Mouse (Mus musculus): ENCODE measurements around the gene Gpr180. TPM values are rescaled to one million over a fixed set of nuclear protein-coding genes. Genes with fewer than 3 reads are reported as not detected.

The Gpr180 gene
- polyA plus RNA-seq, 1 experiment, result 26.5 TPM

DNA sequence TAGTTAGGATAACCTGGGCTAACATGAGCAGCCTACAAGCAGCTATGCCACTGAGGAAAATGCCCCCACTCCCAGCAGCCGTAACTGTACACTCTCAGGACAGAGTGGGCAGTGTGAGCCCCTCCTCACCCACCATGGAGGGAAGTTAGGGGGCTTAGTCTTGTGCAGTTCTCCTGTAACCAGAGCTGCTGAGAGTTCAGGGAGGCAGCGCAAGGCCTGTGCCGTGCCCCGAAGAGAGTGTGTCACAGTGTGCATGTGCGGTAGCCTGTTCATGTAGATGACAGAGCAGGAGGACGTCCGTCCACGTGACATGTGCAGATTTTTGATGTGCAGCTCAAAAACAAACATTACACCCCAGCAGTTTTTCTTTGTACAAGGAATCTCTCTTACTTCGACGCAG, 19.8 kb downstream of the Gpr180 start:
- DNase-seq (ENCODE audit: low read depth), result no peak
- TF ChIP-seq POLR2A (IDR thresholded peaks at IDR 0.05; ENCODE audit: borderline replicate concordance, extremely low read depth, insufficient read depth, insufficient read length, poor library complexity, severe bottlenecking) (no peak), CTCF (IDR thresholded peaks at IDR 0.05; ENCODE audit: borderline replicate concordance, extremely low read depth, insufficient read depth, insufficient read length) (no peak)

DNA sequence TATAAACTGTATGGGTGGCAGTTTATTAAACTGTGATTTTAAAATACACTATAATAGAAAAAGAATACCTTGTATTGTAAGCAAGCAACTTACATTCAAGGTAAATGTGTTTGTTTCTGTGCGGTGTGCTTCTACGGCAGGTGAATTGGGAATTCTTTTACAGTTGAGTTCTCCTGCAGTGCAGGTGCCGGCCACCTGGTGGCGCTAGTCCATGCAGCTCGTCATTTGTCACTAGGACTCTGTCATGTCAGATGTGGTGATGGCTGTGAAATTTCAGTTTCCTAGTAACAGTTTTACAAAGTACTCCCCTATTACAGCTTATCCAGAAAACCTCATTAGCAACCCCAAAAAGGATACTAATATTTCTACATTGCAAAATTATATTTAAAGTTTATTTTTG, 20.2 kb downstream of the Gpr180 start:
- DNase-seq (ENCODE audit: low read depth), result peak; percentile 64
- TF ChIP-seq CTCF (IDR thresholded peaks at IDR 0.05; ENCODE audit: borderline replicate concordance, extremely low read depth, insufficient read depth, insufficient read length) (peak; percentile 94), POLR2A (IDR thresholded peaks at IDR 0.05; ENCODE audit: borderline replicate concordance, extremely low read depth, insufficient read depth, insufficient read length, poor library complexity, severe bottlenecking) (no peak)

DNA sequence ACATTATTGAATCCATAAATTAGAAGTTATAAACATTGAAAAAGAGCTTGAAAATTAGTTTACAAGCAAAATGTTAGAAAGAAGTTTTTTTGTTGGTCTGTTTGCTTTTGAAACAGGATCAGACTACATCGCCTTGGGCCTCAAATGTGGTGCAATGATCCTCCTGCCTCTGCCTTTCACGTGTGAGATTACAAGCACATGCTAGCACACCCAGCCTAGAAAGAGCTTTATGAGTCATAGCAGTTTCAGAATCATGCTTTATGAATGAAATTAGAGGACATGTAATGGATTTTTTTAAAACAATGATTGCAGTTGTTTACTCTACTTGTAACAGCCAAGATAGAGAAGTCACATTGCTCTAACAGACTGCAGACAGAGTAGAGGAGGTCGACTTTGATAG, 24.8 kb downstream of the Gpr180 start:
- no peak for DNase-seq (ENCODE audit: low read depth)
- TF ChIP-seq CTCF (IDR thresholded peaks at IDR 0.05; ENCODE audit: borderline replicate concordance, extremely low read depth, insufficient read depth, insufficient read length) (no peak), POLR2A (IDR thresholded peaks at IDR 0.05; ENCODE audit: borderline replicate concordance, extremely low read depth, insufficient read depth, insufficient read length, poor library complexity, severe bottlenecking) (no peak)

DNA sequence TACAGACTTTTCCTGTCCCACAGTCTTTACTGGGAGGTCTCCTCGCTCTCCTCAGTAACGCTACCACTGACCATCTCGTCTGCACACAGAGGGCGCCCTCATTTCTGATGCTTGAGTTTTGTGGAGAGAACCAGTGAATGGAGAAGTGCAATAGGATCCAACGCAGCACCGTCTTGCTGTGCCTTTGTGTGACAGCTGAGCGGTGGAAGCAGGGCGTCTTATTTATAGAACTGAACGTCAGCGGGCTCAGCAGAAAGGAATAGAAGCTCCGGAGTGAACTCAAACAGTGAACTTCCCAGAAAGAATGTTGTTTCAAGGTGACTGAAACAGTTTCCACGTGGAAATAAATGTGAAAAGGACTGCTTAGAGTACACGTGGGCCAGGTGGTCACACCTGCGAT, 25.7 kb downstream of the Gpr180 start:
- peak; percentile 35 for DNase-seq (ENCODE audit: low read depth)
- TF ChIP-seq CTCF (IDR thresholded peaks at IDR 0.05; ENCODE audit: borderline replicate concordance, extremely low read depth, insufficient read depth, insufficient read length), result no peak
- no peak for TF ChIP-seq POLR2A (IDR thresholded peaks at IDR 0.05; ENCODE audit: borderline replicate concordance, extremely low read depth, insufficient read depth, insufficient read length, poor library complexity, severe bottlenecking)

DNA sequence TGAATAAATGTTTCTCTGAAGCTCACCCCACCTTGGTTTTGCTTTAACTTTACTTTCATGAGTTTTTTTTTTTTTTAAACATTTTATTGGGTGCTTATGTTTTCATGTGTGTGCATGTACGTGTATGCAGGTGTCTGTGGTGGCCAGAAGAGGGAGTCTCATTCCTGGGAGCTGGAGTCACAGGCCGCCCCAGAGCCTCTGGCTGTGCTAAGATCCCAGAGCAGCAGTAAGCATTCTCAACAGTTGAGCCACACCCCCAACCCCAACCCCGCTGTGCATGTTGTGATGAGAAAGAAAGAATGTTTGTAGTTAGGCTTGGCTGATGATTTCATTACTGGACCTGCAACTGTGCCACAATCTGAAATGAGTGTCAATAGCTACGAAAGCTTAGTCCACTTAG, 31.8 kb downstream of the Gpr180 start:
- DNase-seq (ENCODE audit: low read depth), result no peak

DNA sequence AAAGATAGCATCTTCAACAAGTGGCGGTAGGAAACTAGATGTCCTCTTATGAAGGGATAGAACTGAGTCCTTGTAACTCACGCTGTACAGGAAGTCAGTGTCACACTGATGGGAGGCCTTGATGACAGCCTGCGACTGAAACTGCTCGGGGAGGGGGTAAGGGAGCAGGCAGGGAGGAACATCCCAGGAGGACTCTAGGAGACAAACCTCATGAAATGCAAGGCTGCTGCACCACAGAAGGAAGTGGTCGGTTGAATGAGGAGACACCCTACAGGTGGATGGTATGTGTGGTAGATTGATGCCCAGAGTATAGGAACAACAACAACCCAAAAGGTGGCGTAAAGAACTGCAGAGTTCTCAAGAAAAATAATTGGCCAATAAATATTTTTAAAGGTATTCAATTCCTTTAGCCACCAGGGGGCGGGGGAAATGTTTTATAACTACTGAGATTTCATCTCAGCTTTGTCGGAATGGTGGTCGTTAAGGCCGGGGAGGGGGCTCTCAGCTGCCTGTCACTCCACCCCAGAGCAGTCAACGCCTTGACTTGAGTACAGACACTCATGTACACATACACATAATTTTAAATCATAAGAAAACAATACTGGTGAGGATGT, 36.7 kb downstream of the Gpr180 start:
- TF ChIP-seq CTCF (IDR thresholded peaks at IDR 0.05; ENCODE audit: borderline replicate concordance, extremely low read depth, insufficient read depth, insufficient read length), result no peak
- no peak for TF ChIP-seq POLR2A (IDR thresholded peaks at IDR 0.05; ENCODE audit: borderline replicate concordance, extremely low read depth, insufficient read depth, insufficient read length, poor library complexity, severe bottlenecking)
- DNase-seq (ENCODE audit: low read depth), result no peak

More for the DNA sequence above, 31.8 kb downstream of the Gpr180 start:
- no peak for TF ChIP-seq POLR2A (IDR thresholded peaks at IDR 0.05; ENCODE audit: borderline replicate concordance, extremely low read depth, insufficient read depth, insufficient read length, poor library complexity, severe bottlenecking)
- TF ChIP-seq CTCF (IDR thresholded peaks at IDR 0.05; ENCODE audit: borderline replicate concordance, extremely low read depth, insufficient read depth, insufficient read length), result no peak

DNA sequence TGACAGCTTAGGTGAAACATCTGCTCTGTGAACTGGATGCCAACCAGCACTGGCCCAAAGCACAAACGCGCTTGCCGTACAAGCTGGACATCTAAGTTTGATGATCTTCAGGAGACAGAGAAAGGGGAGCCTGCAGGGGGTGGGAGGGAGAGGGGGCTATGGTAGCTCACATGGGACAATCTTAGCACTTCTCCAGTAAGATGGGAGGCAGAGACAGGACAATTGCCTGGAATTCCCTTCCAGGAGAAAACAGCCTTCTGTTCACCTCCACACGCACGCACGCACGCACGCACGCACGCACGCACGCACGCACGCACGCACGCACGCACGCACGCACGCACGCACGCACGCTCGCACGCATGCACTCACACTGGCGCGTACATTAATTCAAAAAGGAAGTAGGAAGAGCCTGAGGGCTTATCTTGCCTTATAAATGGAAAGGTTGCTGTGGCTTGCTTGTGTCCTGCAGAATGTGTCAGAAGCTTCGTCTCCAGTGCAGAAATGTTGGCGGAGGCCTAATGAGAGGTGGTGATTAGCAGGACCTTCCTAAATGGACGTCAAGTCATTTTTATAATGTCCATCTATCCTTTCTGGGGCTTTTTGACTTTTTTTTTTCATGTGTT, 38.2 kb downstream of the Gpr180 start:
- TF ChIP-seq POLR2A (IDR thresholded peaks at IDR 0.05; ENCODE audit: borderline replicate concordance, extremely low read depth, insufficient read depth, insufficient read length, poor library complexity, severe bottlenecking), result no peak
- TF ChIP-seq CTCF (IDR thresholded peaks at IDR 0.05; ENCODE audit: borderline replicate concordance, extremely low read depth, insufficient read depth, insufficient read length), result no peak
- no peak for DNase-seq (ENCODE audit: low read depth)

DNA sequence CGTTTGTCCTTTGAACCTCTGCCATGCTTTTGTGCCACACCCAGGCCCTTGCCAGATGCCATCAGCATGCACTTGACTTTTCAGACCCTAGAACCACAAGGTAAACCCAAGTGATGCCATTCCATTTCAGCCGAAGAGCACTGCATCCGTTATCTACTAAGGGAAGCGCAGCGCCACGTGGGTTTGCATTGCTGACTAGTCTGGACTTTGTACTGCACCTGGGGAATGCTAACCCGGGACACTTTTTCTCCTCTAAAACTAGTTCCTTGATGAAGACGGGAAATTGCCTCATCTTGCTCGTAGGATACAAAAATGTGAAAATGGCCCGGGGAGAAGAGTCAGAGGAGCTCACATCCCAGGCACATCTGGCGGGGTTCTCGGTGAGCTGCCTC, 38.7 kb downstream of the Gpr180 start:
- no peak for DNase-seq (ENCODE audit: low read depth)
- TF ChIP-seq POLR2A (IDR thresholded peaks at IDR 0.05; ENCODE audit: borderline replicate concordance, extremely low read depth, insufficient read depth, insufficient read length, poor library complexity, severe bottlenecking) (no peak), CTCF (IDR thresholded peaks at IDR 0.05; ENCODE audit: borderline replicate concordance, extremely low read depth, insufficient read depth, insufficient read length) (no peak)

DNA sequence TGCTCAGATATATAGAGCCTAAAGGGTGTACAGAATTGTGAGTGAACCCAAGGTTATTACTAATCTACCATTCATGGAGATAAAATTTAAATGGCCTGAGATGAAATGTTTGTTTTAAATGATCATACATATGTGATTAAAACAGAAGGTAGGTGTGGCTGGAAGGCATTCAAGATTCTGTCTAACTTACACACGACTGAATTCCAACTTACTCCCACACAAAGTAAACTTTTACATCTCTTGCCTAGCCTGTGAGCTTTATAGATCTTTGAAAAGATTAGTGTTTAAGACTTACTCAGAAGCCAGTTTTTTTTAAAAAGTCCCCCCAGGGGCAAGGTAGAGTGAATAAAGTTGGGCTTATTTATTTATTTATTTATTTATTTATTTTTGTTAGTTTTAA, 42.3 kb downstream of the Gpr180 start:
- TF ChIP-seq POLR2A (IDR thresholded peaks at IDR 0.05; ENCODE audit: borderline replicate concordance, extremely low read depth, insufficient read depth, insufficient read length, poor library complexity, severe bottlenecking) (no peak), CTCF (IDR thresholded peaks at IDR 0.05; ENCODE audit: borderline replicate concordance, extremely low read depth, insufficient read depth, insufficient read length) (no peak)
- DNase-seq (ENCODE audit: low read depth), result no peak

DNA sequence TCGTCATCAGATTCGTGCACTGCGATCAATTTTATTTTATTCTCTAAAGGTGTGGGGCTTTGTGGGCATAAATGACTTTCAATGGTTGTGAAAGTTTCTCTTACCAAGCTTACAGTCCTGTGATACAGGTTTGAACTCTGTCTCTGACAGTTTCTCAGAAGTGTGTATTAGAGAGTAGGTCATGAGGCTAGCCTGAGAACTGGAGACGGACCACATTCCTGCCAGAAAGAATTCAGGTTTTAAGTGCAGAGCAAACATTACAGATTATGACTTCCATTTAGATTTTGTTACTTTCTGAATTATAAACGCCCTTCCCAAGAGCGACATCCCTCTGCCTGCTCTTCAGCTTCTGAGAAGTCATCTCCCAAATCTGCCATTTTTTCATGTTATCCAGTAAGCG, 42.7 kb downstream of the Gpr180 start:
- TF ChIP-seq CTCF (IDR thresholded peaks at IDR 0.05; ENCODE audit: borderline replicate concordance, extremely low read depth, insufficient read depth, insufficient read length), result no peak
- TF ChIP-seq POLR2A (IDR thresholded peaks at IDR 0.05; ENCODE audit: borderline replicate concordance, extremely low read depth, insufficient read depth, insufficient read length, poor library complexity, severe bottlenecking), result no peak
- DNase-seq (ENCODE audit: low read depth), result no peak

DNA sequence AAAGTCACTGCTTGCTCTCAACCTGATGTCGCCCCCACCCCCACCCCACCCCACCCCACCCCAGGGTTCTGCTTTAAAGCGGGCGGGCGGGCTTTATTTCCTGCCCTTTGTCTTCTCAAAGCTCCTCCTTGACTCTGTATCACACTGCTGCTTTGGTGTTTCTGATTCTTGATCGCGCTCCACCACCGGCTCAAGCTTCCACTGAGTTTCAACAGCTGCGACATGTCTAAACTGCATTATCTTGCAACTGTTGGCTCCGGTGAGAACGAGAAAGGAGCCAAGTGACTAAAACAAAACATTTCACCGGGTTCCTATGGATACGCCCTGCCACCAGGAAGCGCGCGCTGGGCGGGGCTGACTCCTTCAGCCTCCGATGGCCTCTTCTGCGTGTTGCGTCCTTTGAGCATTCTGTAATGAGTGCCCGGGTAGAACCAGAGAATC, 43.2 kb downstream of the Gpr180 start:
- peak; percentile 84 for DNase-seq (ENCODE audit: low read depth)
- TF ChIP-seq POLR2A (IDR thresholded peaks at IDR 0.05; ENCODE audit: borderline replicate concordance, extremely low read depth, insufficient read depth, insufficient read length, poor library complexity, severe bottlenecking) (no peak), CTCF (IDR thresholded peaks at IDR 0.05; ENCODE audit: borderline replicate concordance, extremely low read depth, insufficient read depth, insufficient read length) (no peak)

DNA sequence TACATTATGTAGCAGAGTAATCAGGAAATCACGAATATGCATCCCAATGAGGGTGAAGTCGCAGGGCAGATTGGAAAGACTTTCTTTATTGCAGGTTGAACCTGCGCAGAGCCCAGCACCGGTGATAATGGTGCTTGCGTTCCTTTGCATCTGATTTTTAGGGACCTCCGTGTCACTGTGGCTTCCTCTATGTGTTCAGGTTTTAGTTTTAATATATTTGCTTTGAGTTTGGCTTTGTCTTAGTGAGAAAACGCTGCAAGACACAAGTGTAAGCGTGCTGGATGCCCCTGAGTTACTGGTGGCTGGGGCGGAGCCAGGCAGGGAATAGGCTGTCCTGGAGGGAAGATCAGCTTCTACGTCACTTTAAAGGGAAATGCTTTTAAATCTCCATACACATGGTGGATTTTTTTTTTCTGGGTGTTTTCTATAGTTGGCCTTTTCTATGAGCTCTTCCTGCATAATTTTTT, 43.8 kb downstream of the Gpr180 start:
- TF ChIP-seq POLR2A (IDR thresholded peaks at IDR 0.05; ENCODE audit: borderline replicate concordance, extremely low read depth, insufficient read depth, insufficient read length, poor library complexity, severe bottlenecking) (0 out of 2 replicates have a peak, but pooled peaks have one; percentile 24), CTCF (IDR thresholded peaks at IDR 0.05; ENCODE audit: borderline replicate concordance, extremely low read depth, insufficient read depth, insufficient read length) (no peak)
- peak; percentile 89 for DNase-seq (ENCODE audit: low read depth)

All from brain, embryonic 14.5 days (tissue).